Mouse (Mus musculus) C2C12 (cell line): ENCODE measurements around the gene Pi4ka. TPM values are rescaled to one million over a fixed set of nuclear protein-coding genes. Genes with fewer than 3 reads are reported as not detected.
A peak's percentile ranks its signal among the peaks of the same experiment; 100 is the strongest.

Experiments used
- H3K27me3 ChIP-seq: one replicate; pipeline ENCODE4 v1.6.1; 2011; ENCODE audit not compliant: control insufficient read depth, insufficient read depth, insufficient read length
- H3K36me3 ChIP-seq: one replicate; pipeline ENCODE4 v1.6.1; 2011; ENCODE audit not compliant: control insufficient read depth, insufficient read depth
- H3K4me3 ChIP-seq: one replicate; pipeline ENCODE4 v1.5.1; 2011; ENCODE audit warnings: mild to moderate bottlenecking, control low read depth; ENCODE audit not compliant: poor library complexity, insufficient read depth, severe bottlenecking
- H3K79me2 ChIP-seq: one replicate; pipeline ENCODE4 v1.6.1; 2011; ENCODE audit not compliant: control insufficient read depth, insufficient read depth
- H3K79me3 ChIP-seq: one replicate; pipeline ENCODE4 v1.6.1; 2011; ENCODE audit warnings: low read depth, control low read depth
- H3ac ChIP-seq: one replicate; pipeline ENCODE3; 2011; ENCODE audit warnings: low read depth; ENCODE audit not compliant: control insufficient read depth, insufficient read length
- CEBPB ChIP-seq: IDR thresholded peaks from one replicate; pipeline ENCODE4 v1.6.1; 2011; ENCODE audit warnings: low read depth, mild to moderate bottlenecking, control low read depth, moderate library complexity
- CTCF ChIP-seq: IDR thresholded peaks from one replicate; pipeline ENCODE4 v1.5.1; 2011; ENCODE audit not compliant: control insufficient read depth, insufficient read depth, insufficient read length
- FOSL1 ChIP-seq: IDR thresholded peaks from one replicate; pipeline ENCODE4 v1.8.0; 2011; ENCODE audit warnings: mild to moderate bottlenecking, low read length; ENCODE audit not compliant: poor library complexity, insufficient read depth, severe bottlenecking
- MAX ChIP-seq: IDR thresholded peaks from one replicate; pipeline ENCODE4 v1.6.1; 2011; ENCODE audit warnings: mild to moderate bottlenecking, control low read depth
- MYOD1 ChIP-seq: IDR thresholded peaks from one replicate; pipeline ENCODE4 v1.6.1; 2011; ENCODE audit warnings: low read depth; ENCODE audit not compliant: control insufficient read depth, insufficient read length
- MYOG ChIP-seq: IDR thresholded peaks from one replicate; pipeline ENCODE4 v1.6.1; 2011; ENCODE audit not compliant: control insufficient read depth, insufficient read length; ENCODE audit errors: extremely low read depth
- USF1 ChIP-seq: IDR thresholded peaks from one replicate; pipeline ENCODE4 v1.6.1; 2011; ENCODE audit warnings: low read depth, mild to moderate bottlenecking, control low read depth, moderate library complexity
- long read RNA-seq, 2 experiments: library from polyadenylated mRNA; unstranded; transcript quantifications; one replicate each; pipeline ENCODE4 v2.0.0; 2019 to 2020
- polyA plus RNA-seq: library from polyadenylated mRNA; unstranded; fragments of >200 nt; fragmentation: generic; extraction: Trizol; gene quantifications from one replicate; pipeline ENCODE4 v1.2.1, GENCODE M21; 2012; ENCODE audit warnings: missing spikeins

Pi4ka gene
- 39.5 TPM for polyA plus RNA-seq
- long read RNA-seq, experiment 1, partial matches to known transcripts, result 2 of 7 reads
- long read RNA-seq, experiment 1, other reads (novel, unspliced or antisense), result 3 of 7 reads
- long read RNA-seq, experiment 2, partial matches to known transcripts, result 27 of 29 reads
- long read RNA-seq, experiment 2, other reads (novel, unspliced or antisense), result 2 of 29 reads

- H3ac ChIP-seq, result peak within 1 kb of the TSS; percentile 91
- no peak for TF ChIP-seq MYOG
- no peak for TF ChIP-seq FOSL1
- TF ChIP-seq CTCF, result no peak
- no peak for TF ChIP-seq MAX
- TF ChIP-seq USF1, result peak; percentile 69
- TF ChIP-seq MYOD1, result no peak
Measured at GRCm38 (mm10) chr16:17405736-17406443, at the start of gene Pi4ka, which contains the start of gene Snap29. Pi4ka (minus strand) TSS chr16:17406314. Snap29 (plus strand) TSS chr16:17405986.

DNA sequence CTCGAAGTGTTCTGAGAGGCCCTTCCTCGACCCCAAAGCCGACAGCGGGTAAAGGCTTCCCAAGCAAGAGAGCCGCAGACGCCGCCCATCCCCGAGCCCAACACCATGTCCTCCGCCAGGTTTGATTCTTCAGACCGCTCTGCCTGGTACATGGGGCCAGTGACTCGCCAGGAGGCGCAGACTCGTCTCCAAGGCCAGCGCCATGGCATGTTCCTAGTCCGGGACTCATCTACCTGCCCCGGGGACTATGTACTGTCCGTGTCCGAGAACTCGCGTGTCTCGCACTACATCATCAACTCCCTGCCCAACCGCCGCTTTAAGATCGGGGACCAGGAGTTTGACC is 46.2 kb upstream of the Pi4ka start:
- H3K27me3 ChIP-seq, result no peaks in the 10 kb centered on the region
- peaks cover 56% of the 10 kb centered on the region for H3K79me2 ChIP-seq
- TF ChIP-seq CTCF (no peak), USF1 (no peak), FOSL1 (no peak), MYOD1 (no peak), MAX (no peak), CEBPB (no peak), MYOG (no peak)
- peak overlapping the region; percentile 93 for H3ac ChIP-seq
- peaks cover 30% of the 10 kb centered on the region for H3K36me3 ChIP-seq
- peaks cover 53% of the 10 kb centered on the region for H3K79me3 ChIP-seq
- H3K4me3 ChIP-seq, result peak overlapping the region; percentile 95

More at GRCm38 (mm10) chr16:17405736-17406443, at the start of gene Pi4ka, which contains the start of gene Snap29:
- Histone ChIP-seq H3K36me3 (peaks cover 7% of the 10 kb centered on the region), H3K27me3 (no peaks in the 10 kb centered on the region), H3K4me3 (peak within 1 kb of the TSS; percentile 65), H3K79me3 (peaks cover 1% of the 10 kb centered on the region), H3K79me2 (peaks cover 29% of the 10 kb centered on the region)

DNA sequence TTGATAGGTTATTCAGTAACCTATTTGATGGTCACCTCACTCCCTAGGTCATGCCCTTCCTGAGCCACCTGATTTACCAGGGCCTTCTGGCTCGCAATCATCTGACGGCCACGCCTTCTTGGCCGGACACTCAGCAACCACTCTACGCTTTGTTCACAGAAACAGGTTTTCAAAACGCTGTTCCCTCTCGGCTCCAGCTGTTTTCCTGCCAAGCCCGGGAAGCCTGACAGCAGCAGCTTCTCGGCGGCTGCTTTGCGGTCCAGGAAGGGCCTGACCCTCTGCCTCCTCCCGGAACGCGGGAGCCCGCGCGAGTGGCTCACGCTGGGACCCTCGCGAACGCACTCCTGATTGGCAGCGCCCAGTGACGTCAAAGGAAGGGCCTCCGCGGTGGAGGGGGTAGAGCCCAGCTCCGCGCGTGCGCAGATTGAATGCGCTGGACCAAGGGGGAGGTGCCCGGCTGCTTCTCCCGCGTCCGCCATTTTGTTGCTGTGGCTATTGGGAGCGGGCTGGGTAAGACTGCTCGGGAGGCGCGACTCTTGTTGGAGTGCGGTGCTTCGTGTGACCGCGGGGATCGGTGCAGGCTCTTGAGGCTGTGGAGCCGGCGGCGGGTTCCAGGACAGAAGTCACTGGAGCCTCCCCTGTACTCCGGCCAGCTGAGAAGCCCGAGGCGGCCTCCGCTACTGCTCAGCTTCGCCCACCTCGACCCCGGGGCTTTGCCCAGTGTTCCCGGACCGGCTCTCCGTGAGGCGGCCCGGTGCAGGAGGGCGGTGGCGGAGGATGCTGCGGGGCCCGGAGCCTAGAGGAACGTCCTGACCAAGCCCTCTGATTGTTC is 45.6 kb upstream of the Pi4ka start, which contains the start of gene Crkl:
Gene Crkl (plus strand): TSS at position 447 of the 832 bp plus-strand sequence.
- H3ac ChIP-seq, result peak within 1 kb of the TSS; percentile 93

DNA sequence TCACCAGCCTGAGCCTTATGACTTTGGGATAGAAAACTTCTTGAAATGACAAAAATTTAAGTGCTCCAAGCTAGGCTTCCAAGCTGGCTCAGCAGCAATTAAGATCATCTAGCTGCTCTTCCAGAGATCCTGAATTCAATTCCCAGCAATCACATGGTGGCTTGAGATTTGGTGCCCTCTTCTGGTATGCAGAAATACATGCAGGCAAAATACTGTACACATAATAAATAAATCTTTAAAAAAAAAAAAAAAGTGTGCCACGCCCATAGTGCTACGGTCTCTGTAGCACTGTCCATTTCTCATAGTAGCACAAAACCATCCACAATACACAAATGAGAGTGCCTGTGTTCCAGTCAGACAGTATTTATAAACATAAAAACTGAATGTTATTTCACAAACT is 26.5 kb upstream of the Pi4ka start:
- TF ChIP-seq FOSL1 (no peak), CTCF (no peak), MAX (no peak), MYOG (no peak), USF1 (peak; percentile 4), CEBPB (no peak)
- H3K79me3 ChIP-seq, result no peaks in the 10 kb centered on the region
- H3K79me2 ChIP-seq, result no peaks in the 10 kb centered on the region
- no peaks in the 10 kb centered on the region for H3K27me3 ChIP-seq
- peaks cover 4% of the 10 kb centered on the region for H3K36me3 ChIP-seq
- no peak overlapping the region for H3K4me3 ChIP-seq
- no peak overlapping the region for H3ac ChIP-seq

More for the DNA sequence above, 45.6 kb upstream of the Pi4ka start, which contains the start of gene Crkl:
- TF ChIP-seq FOSL1 (no peak), MAX (peak; percentile 54)
- peaks cover 28% of the 10 kb centered on the region for H3K36me3 ChIP-seq
- H3K4me3 ChIP-seq, result peak within 1 kb of the TSS; percentile 95
- peaks cover 50% of the 10 kb centered on the region for H3K79me2 ChIP-seq
- peaks cover 47% of the 10 kb centered on the region for H3K79me3 ChIP-seq
- H3K27me3 ChIP-seq, result no peaks in the 10 kb centered on the region

DNA sequence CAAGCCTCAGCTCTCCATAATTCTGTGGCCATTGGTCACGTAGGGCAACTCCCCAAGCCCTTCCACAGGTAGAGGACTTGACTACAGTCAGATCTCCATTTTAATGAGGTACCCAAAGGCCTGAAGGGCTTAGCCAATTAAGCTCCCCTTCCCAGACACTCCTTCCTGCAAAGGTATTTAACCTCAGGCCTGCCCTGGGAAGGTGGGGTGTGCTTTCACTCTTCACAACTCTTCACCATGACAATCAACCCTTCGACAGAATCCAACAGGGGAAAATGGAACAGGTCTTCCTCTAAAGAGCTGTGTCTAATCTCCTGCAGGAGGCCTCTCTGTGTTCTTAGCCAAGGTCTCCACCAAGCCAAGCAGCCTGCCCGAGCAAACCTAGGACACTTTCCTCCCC is 16.9 kb upstream of the Pi4ka start:
- no peak overlapping the region for H3K4me3 ChIP-seq
- H3ac ChIP-seq, result no peak overlapping the region
- H3K79me2 ChIP-seq, result no peaks in the 10 kb centered on the region
- no peaks in the 10 kb centered on the region for H3K79me3 ChIP-seq
- H3K36me3 ChIP-seq, result peaks cover 31% of the 10 kb centered on the region
- TF ChIP-seq MYOG (no peak), FOSL1 (no peak), MYOD1 (no peak), CEBPB (no peak), USF1 (no peak)
- H3K27me3 ChIP-seq, result no peaks in the 10 kb centered on the region
